ENCODE assay signal across 11 mouse cellular contexts in the genomic region with DNA sequence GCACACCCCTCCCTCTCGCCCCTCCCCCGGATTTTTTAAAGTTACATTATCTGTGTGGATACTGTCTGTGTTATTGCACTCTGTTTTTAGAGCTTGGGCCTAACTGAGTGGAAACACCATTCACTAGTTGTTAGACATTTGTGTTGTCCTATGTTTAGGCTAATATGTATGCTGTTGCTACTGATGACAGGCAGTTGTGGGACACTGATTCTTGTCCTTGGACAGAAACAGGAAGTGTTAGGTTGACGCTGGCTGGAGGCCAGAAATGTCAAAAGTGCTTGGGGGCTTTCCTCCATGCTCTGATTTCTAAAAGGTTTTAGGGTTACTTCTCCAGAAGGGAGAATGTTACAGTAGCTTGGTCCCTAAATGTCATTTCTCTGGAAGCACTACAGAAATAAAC. TPM values are rescaled to one million over a fixed set of nuclear protein-coding genes. Genes with fewer than 3 reads are reported as not detected.
DNase-seq lines count a peak whose midpoint lies in the region; ATAC-seq and TF ChIP-seq lines count a peak whose summit lies in the region.
"Had no signal": no experiment of that assay in that cellular context is flagged by ENCODE, and none has a peak within 500 bp of the region (broad histone marks: within the 10 kb centered on the region; RNA-seq: fewer than 3 reads in every experiment).

No protein-coding gene starts in this region.

- H3K9me3 ChIP-seq in heart, embryonic 12.5 days (replicated peaks) = no peaks in the 10 kb centered on the region
- H3K9me3 ChIP-seq in heart, embryonic 10.5 days = no peaks in the 10 kb centered on the region
- H3K9me3 ChIP-seq in lung, embryonic 14.5 days (ENCODE audit: low read depth, low read length) = no peaks in the 10 kb centered on the region
- no peaks in the 10 kb centered on the region for H3K9me3 ChIP-seq in hindbrain, embryonic 11.5 days (ENCODE audit: control insufficient read depth, low read length)
- H3K9me3 ChIP-seq: G1E; megakaryocyte, embryonic 14.5 days had no signal

- peak overlapping the region; percentile 63; the same call in 1 of the 2 replicates for H3K27ac ChIP-seq in heart, embryonic 12.5 days (ENCODE audit: poor library complexity, severe bottlenecking)
- H3K27ac ChIP-seq in heart, embryonic 10.5 days = no peak overlapping the region
- no peak overlapping the region for H3K27ac ChIP-seq in lung, embryonic 14.5 days (ENCODE audit: low read depth)
- H3K27ac ChIP-seq in hindbrain, embryonic 11.5 days (ENCODE audit: low read depth, low read length) = no peak overlapping the region

- WGBS in heart, embryonic 12.5 days = 38% methylated on average over 3 of the region's 3 CpGs
- 53% methylated on average over 3 of the region's 3 CpGs for WGBS in heart, embryonic 10.5 days
- WGBS in lung, embryonic 14.5 days = 54% methylated on average over 3 of the region's 3 CpGs
- WGBS in hindbrain, embryonic 11.5 days = 69% methylated on average over 3 of the region's 3 CpGs

- no peak overlapping the region for H3K9ac ChIP-seq in heart, embryonic 12.5 days
- H3K9ac ChIP-seq in lung, embryonic 14.5 days = no peak overlapping the region
- no peak overlapping the region for H3K9ac ChIP-seq in hindbrain, embryonic 11.5 days (ENCODE audit: low read depth, low read length)

- peaks cover 11% of the 10 kb centered on the region for H3K4me1 ChIP-seq in heart, embryonic 12.5 days (replicated peaks)
- peaks cover 5% of the 10 kb centered on the region for H3K4me1 ChIP-seq in heart, embryonic 10.5 days
- no peaks in the 10 kb centered on the region for H3K4me1 ChIP-seq in lung, embryonic 14.5 days (ENCODE audit: insufficient read depth)
- H3K4me1 ChIP-seq in hindbrain, embryonic 11.5 days (replicated peaks; ENCODE audit: control insufficient read depth, insufficient read depth, low read length) = no peaks in the 10 kb centered on the region

- DNase-seq in heart, embryonic 10.5 days (ENCODE audit: low spot score) = no peak
- DNase-seq in thymus, postnatal 25 days = peak; percentile 5
- no peak for DNase-seq in thymus, postnatal 14 days
- peak; percentile 73 for DNase-seq in lung, embryonic 14.5 days
- no peak for DNase-seq in layer of hippocampus, adult 9-10 months (ENCODE audit: low spot score)
- DNase-seq in layer of hippocampus, adult 9-11 months = no peak
- no peak for DNase-seq in hindbrain, embryonic 11.5 days (ENCODE audit: low spot score)

- peaks cover 1% of the 10 kb centered on the region; the same call in 1 of the 2 replicates for H3K36me3 ChIP-seq in heart, embryonic 12.5 days
- no peaks in the 10 kb centered on the region for H3K36me3 ChIP-seq in heart, embryonic 10.5 days
- H3K36me3 ChIP-seq in lung, embryonic 14.5 days (ENCODE audit: insufficient read depth) = no peaks in the 10 kb centered on the region
- H3K36me3 ChIP-seq in hindbrain, embryonic 11.5 days (ENCODE audit: control insufficient read depth, insufficient read depth, low read length) = no peaks in the 10 kb centered on the region

- H3K27me3 ChIP-seq in heart, embryonic 12.5 days (replicated peaks) = no peaks in the 10 kb centered on the region
- H3K27me3 ChIP-seq in heart, embryonic 10.5 days (ENCODE audit: insufficient read depth, poor library complexity, severe bottlenecking) = no peaks in the 10 kb centered on the region
- H3K27me3 ChIP-seq in lung, embryonic 14.5 days (ENCODE audit: insufficient read depth, low read length) = no peaks in the 10 kb centered on the region
- no peaks in the 10 kb centered on the region for H3K27me3 ChIP-seq in hindbrain, embryonic 11.5 days (ENCODE audit: control insufficient read depth, insufficient read depth, low read length)
- H3K27me3 ChIP-seq: megakaryocyte, embryonic 14.5 days had no signal

- peak; percentile 42; the same call in 1 of the 2 replicates for ATAC-seq in heart, embryonic 12.5 days (ENCODE audit: insufficient number of reproducible peaks, low FRiP score)
- peak; percentile 66 for ATAC-seq in lung, embryonic 14.5 days (ENCODE audit: insufficient read depth)
- no peak for ATAC-seq in hindbrain, embryonic 11.5 days (ENCODE audit: low FRiP score)

- H3K4me3 ChIP-seq in heart, embryonic 12.5 days = no peak overlapping the region
- H3K4me3 ChIP-seq in heart, embryonic 10.5 days = no peak overlapping the region
- H3K4me3 ChIP-seq in lung, embryonic 14.5 days (ENCODE audit: low read depth, low read length) = no peak overlapping the region
- H3K4me3 ChIP-seq in hindbrain, embryonic 11.5 days (ENCODE audit: low read depth, low read length) = no peak overlapping the region

- no peak for TF ChIP-seq CTCF in lung, embryonic 14.5 days (IDR thresholded peaks at IDR 0.05; ENCODE audit: low read depth)

- no peak overlapping the region for H3K4me2 ChIP-seq in heart, embryonic 12.5 days
- no peak overlapping the region for H3K4me2 ChIP-seq in lung, embryonic 14.5 days
- no peak overlapping the region for H3K4me2 ChIP-seq in hindbrain, embryonic 11.5 days (replicated peaks; ENCODE audit: low read depth, low read length)

RNA-seq across cellular contexts. Expression of a gene that starts 29.1 kb away (rescaled TPM):
- polyA plus RNA-seq in heart, embryonic 12.5 days (2016; fragmentation: Nextera tagmentation; extraction: Ambion mirVana) = 33.3 and 39.1 TPM in 2 replicates
- 37.0 and 39.1 TPM in 2 replicates for polyA plus RNA-seq in heart, embryonic 10.5 days (2016; fragmentation: Nextera tagmentation; extraction: Ambion mirVana)
- polyA plus RNA-seq in lung, embryonic 14.5 days (2014; fragmentation: Nextera tagmentation; extraction: Ambion mirVana) = 22.5 and 25.8 TPM in 2 replicates
- polyA plus RNA-seq in hindbrain, embryonic 11.5 days (2014; fragmentation: Nextera tagmentation; extraction: Ambion mirVana) = 44.3 and 72.1 TPM in 2 replicates

RNA-seq across cellular contexts. Expression of a gene that starts 54.3 kb away (rescaled TPM):
- not detected in 2 replicates for polyA plus RNA-seq in heart, embryonic 12.5 days (2016; fragmentation: Nextera tagmentation; extraction: Ambion mirVana)
- not detected in 2 replicates for polyA plus RNA-seq in heart, embryonic 10.5 days (2016; fragmentation: Nextera tagmentation; extraction: Ambion mirVana)
- polyA plus RNA-seq in lung, embryonic 14.5 days (2014; fragmentation: Nextera tagmentation; extraction: Ambion mirVana) = not detected in 2 replicates
- 0.09 TPM in 1 of 2 replicates, not detected in the other for polyA plus RNA-seq in hindbrain, embryonic 11.5 days (2014; fragmentation: Nextera tagmentation; extraction: Ambion mirVana)
- polyA plus RNA-seq: embryonic facial prominence, embryonic 11.5 days; G1E had no signal

Comparison
In these comparisons a context has a peak if more than half of its experiments do, and no peak if none do; other contexts are left out.
1. DNase-seq: peak in thymus, postnatal 25 days (single experiment) and lung, embryonic 14.5 days (single experiment); none in heart, embryonic 10.5 days (single experiment), thymus, postnatal 14 days (single experiment), layer of hippocampus, adult 9-10 months (single experiment), layer of hippocampus, adult 9-11 months (single experiment) and hindbrain, embryonic 11.5 days (single experiment).